Mouse (Mus musculus) ES-E14 (cell line): ENCODE measurements around the gene Ctnnbl1. TPM values are rescaled to one million over a fixed set of nuclear protein-coding genes. Genes with fewer than 3 reads are reported as not detected.
A peak's percentile ranks its signal among the peaks of the same experiment; 100 is the strongest.

Source experiments
- DNase-seq: peaks from one replicate; pipeline ENCODE4 v3.0.0-alpha.2; 2013; ENCODE audit warnings: low read depth, low spot score
- H3K27ac ChIP-seq: 2 replicates; pipeline ENCODE4 v1.5.1; 2012; ENCODE audit warnings: low read depth, mild to moderate bottlenecking, low read length, moderate library complexity, mixed read lengths; ENCODE audit not compliant: poor library complexity, insufficient read depth, severe bottlenecking
- H3K36me3 ChIP-seq: 2 replicates; pipeline ENCODE4 v1.6.1; 2012; ENCODE audit warnings: mild to moderate bottlenecking, low read length, moderate library complexity, mixed read lengths; ENCODE audit not compliant: control insufficient read depth, poor library complexity, insufficient read depth, severe bottlenecking
- H3K4me1 ChIP-seq, 2 experiments: fragments of 150-350 bp in 1 of 2; sonication (generic) in 1 of 2; 2 replicates each; pipeline ENCODE4 v1.6.1; 2012; ENCODE audit warnings: low read length in 2 of 2, mild to moderate bottlenecking in 1 of 2, mixed read lengths in 1 of 2; ENCODE audit not compliant: control insufficient read depth in 2 of 2, insufficient read depth in 2 of 2, poor library complexity in 1 of 2
- H3K4me3 ChIP-seq, 2 experiments: fragments of 150-350 bp in 1 of 2; sonication (generic) in 1 of 2; 2 replicates each; pipeline ENCODE4 v1.5.1; 2012; ENCODE audit warnings: low read length in 2 of 2, low read depth in 1 of 2, mild to moderate bottlenecking in 1 of 2, mixed read lengths in 1 of 2; ENCODE audit not compliant: insufficient read depth in 1 of 2, poor library complexity in 1 of 2, severe bottlenecking in 1 of 2
- H3K9ac ChIP-seq: 2 replicates; pipeline ENCODE4 v1.6.1; 2012; ENCODE audit warnings: low read depth, mild to moderate bottlenecking, low read length, mixed read lengths; ENCODE audit not compliant: poor library complexity, insufficient read depth, severe bottlenecking
- H3K9me3 ChIP-seq: fragments of 150-350 bp; sonication (generic); 2 replicates; pipeline ENCODE4 v1.6.1; 2012; ENCODE audit warnings: low read depth, mild to moderate bottlenecking, low read length; ENCODE audit not compliant: control insufficient read depth, insufficient read depth
- CHD2 ChIP-seq: IDR thresholded peaks from 2 replicates; pipeline ENCODE4 v1.6.1; 2014; ENCODE audit warnings: mild to moderate bottlenecking, low read depth, low read length, inconsistent platforms
- HCFC1 ChIP-seq: IDR thresholded peaks from 2 replicates; pipeline ENCODE4 v1.6.1; 2012; ENCODE audit warnings: low read length, inconsistent platforms, borderline replicate concordance; ENCODE audit not compliant: insufficient read depth
- MAFK ChIP-seq: IDR thresholded peaks from 2 replicates; pipeline ENCODE4 v1.6.1; 2014; ENCODE audit warnings: mild to moderate bottlenecking, low read depth, low read length, inconsistent platforms; ENCODE audit not compliant: insufficient read depth
- ZC3H11A ChIP-seq: IDR thresholded peaks from 2 replicates; pipeline ENCODE4 v1.6.1; 2012; ENCODE audit warnings: low read depth, mild to moderate bottlenecking, inconsistent platforms, low read length, borderline replicate concordance
- ZNF384 ChIP-seq: IDR thresholded peaks from 2 replicates; pipeline ENCODE4 v1.6.1; 2012; ENCODE audit warnings: low read depth, low read length, inconsistent platforms
- in situ Hi-C, 2 experiments: fragments of 600-800 bp; cut with MboI; formaldehyde crosslinking; loops; one replicate each; pipeline ENCODE4 v1.15.1; 2025; ENCODE audit warnings: low sequenced_read_pairs in 2 of 2, inconsistent platforms in 1 of 2; ENCODE audit not compliant: unreplicated experiment in 2 of 2
- total RNA-seq: library from RNA; depleted of rRNA; stranded (reverse); fragments of 300-350 nt; gene quantifications from 2 replicates; pipeline ENCODE4 v1.2.3, GENCODE M21; 2012

Gene Ctnnbl1
- total RNA-seq, 1 experiment, result 63.9 TPM

- TF ChIP-seq ZC3H11A (no peak), CHD2 (no peak)
- Histone ChIP-seq H3K9ac (no peak overlapping the region), H3K4me3 (no peak overlapping the region), H3K9me3 (no peaks in the 10 kb centered on the region), H3K36me3 (no peaks in the 10 kb centered on the region), H3K27ac (no peak overlapping the region), H3K4me1 (no peaks in the 10 kb centered on the region; a peak in 1 of 4 replicates)
- in situ Hi-C loops, result no loop called here
- no peak for DNase-seq
These were observed 93.6 kb downstream of the Ctnnbl1 start for GRCm38 (mm10) chr2:157830620-157831354.

GRCm38 (mm10) chr2:157837050-157837449, 99.8 kb downstream of the Ctnnbl1 start:
- TF ChIP-seq HCFC1, result no peak
- TF ChIP-seq CHD2, result no peak
- TF ChIP-seq ZC3H11A, result no peak
- TF ChIP-seq MAFK, result no peak
- no peak for TF ChIP-seq ZNF384
- no peaks in the 10 kb centered on the region for H3K9me3 ChIP-seq
- no peak overlapping the region for H3K27ac ChIP-seq
- in situ Hi-C loops, result no loop called here
- H3K36me3 ChIP-seq, result peaks cover 4% of the 10 kb centered on the region; the same call in 1 of the 2 replicates
- H3K4me3 ChIP-seq, result no peak overlapping the region
- H3K4me1 ChIP-seq, result peaks cover 17 to 19% of the 10 kb centered on the region in 2 experiments
- H3K9ac ChIP-seq, result no peak overlapping the region
- no peak for DNase-seq

- TF ChIP-seq CHD2, result no peak
- TF ChIP-seq ZC3H11A, result 0 out of 2 replicates have a peak, but pooled peaks have one; percentile 6
- no peak for DNase-seq
These were observed 101.2 kb downstream of the Ctnnbl1 start for GRCm38 (mm10) chr2:157838206-157838923.

GRCm38 (mm10) chr2:157840641-157841078, 103.5 kb downstream of the Ctnnbl1 start:
- peaks cover 21 to 33% of the 10 kb centered on the region in 2 experiments for H3K4me1 ChIP-seq
- DNase-seq, result peak; percentile 73
- H3K36me3 ChIP-seq, result peaks cover 4% of the 10 kb centered on the region; the same call in 1 of the 2 replicates
- peak overlapping the region in 1 of 2 experiments; percentile 32; a peak in 2 of 4 replicates for H3K4me3 ChIP-seq
- peak overlapping the region; percentile 95 for H3K27ac ChIP-seq
- TF ChIP-seq ZNF384 (no peak), CHD2 (peak; percentile 73)
- no peaks in the 10 kb centered on the region for H3K9me3 ChIP-seq
- H3K9ac ChIP-seq, result peak overlapping the region; percentile 53; the same call in 1 of the 2 replicates
- in situ Hi-C loops, result no loop called here

More at GRCm38 (mm10) chr2:157838206-157838923, 101.2 kb downstream of the Ctnnbl1 start:
- no peak overlapping the region for H3K9ac ChIP-seq
- in situ Hi-C loops, result no loop called here
- H3K4me3 ChIP-seq, result no peak overlapping the region
- no peaks in the 10 kb centered on the region for H3K9me3 ChIP-seq
- H3K27ac ChIP-seq, result no peak overlapping the region
- H3K4me1 ChIP-seq, result peaks cover 20 to 22% of the 10 kb centered on the region in 2 experiments
- H3K36me3 ChIP-seq, result peaks cover 4% of the 10 kb centered on the region; the same call in 1 of the 2 replicates
